Mouse (Mus musculus) thymus, adult 2 months (tissue): ENCODE data around the gene Traf4.

Experiments used
- CTCF ChIP-seq: fragments of 200-500 bp; IDR thresholded peaks from 2 replicates; pipeline ENCODE4 v1.5.1; 2012; ENCODE audit warnings: mild to moderate bottlenecking, control low read depth, low read length, moderate library complexity, borderline replicate concordance; ENCODE audit not compliant: control insufficient read depth, poor library complexity, insufficient read depth; ENCODE audit errors: extremely low read depth
- POLR2A ChIP-seq: fragments of 200-500 bp; IDR thresholded peaks from 2 replicates; pipeline ENCODE4 v1.6.1; 2012; ENCODE audit warnings: mild to moderate bottlenecking, low read length, control low read depth, moderate library complexity; ENCODE audit not compliant: control insufficient read depth, poor library complexity, insufficient read depth; ENCODE audit errors: extremely low read depth

DNA sequence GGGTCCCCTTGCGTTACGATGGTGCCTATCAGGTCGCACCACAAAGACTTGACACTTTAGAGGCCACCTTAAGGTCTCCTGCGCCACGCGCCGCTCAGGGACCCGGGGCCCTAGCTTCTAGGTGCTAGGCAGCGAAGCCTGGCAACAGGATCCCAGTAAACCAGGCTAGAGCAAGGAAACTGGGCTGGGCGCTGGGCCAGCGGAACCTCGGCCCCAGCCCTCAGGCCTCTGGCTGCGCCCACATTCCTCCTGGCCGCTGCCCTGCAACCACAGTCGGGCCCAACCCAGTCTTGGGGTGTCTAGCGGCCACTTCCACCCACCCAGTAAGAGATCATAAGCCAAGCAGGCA, 346 bp upstream of the Traf4 start:
- TF ChIP-seq CTCF, result no peak
- no peak for TF ChIP-seq POLR2A
